Mouse (Mus musculus): ENCODE measurements around the gene Huwe1.

The Huwe1 gene

GRCm38 (mm10) chrX:151800701-151801511 lies at the start of gene Huwe1:
TSS of gene Huwe1 (plus strand) at chrX:151800807.
- peak; percentile 58 for DNase-seq (ENCODE audit: extremely low spot score, low read depth, low spot score)

- no peak for DNase-seq (ENCODE audit: extremely low spot score, low read depth, low spot score)
Observed at GRCm38 (mm10) chrX:151780348-151780747, 20.3 kb upstream of the Huwe1 start.

- no peak for DNase-seq (ENCODE audit: extremely low spot score, low read depth, low spot score)
Observed at GRCm38 (mm10) chrX:151782939-151783338, 17.7 kb upstream of the Huwe1 start.

DNA sequence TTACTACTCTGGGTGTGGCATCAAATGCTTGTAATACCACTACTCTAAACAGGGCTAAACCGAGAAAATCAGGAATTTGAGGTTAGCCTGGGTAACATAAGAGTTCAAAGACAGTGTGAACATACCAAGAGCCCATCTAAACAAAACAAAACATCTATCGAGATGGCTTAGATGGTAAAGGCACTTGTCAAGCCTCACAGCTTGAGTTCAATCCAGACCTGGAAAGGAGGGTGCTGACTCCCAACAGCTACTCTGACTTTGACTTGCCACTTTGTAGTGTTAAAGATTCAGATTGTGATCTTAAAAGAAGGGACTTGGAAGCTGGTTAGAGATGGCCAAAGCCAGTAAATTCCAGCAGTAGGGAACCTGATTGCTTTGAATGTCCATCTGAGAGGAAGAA lies 7.8 kb upstream of the Huwe1 start:
- DNase-seq (ENCODE audit: extremely low spot score, low read depth, low spot score), result no peak

GRCm38 (mm10) chrX:151797970-151798369 lies 2.6 kb upstream of the Huwe1 start:
- DNase-seq (ENCODE audit: extremely low spot score, low read depth, low spot score), result no peak

DNA sequence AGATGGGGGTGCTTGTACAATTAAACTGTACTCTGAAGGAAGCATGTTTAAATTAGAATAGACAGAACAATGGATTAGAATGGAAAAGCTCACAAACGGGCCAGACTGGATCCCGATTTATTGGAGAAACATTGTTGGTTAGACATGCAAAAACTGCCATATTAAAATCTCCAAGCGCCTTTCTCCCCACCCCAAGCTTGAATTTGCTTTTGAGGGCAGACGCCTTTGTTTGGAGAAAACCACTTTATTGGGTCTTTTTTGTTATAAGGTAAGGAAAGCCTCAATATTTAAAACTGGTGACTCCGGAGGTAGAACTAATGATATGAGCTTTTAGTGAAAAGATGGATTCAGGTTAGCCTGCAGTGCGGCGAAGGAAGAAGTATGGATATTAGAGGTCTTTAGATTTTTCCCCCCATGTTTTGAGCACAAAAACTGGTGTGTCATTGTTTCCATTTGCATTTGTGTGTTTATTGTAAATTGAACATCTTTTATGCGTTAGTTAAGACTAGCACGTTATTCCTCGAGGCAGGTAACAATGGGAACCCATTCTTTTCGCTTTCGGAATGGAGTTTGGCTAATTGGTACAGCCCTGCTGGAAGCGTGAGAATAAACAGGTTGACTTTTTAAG lies 1.8 kb downstream of the Huwe1 start:
- DNase-seq (ENCODE audit: extremely low spot score, low read depth, low spot score), result no peak

GRCm38 (mm10) chrX:151802956-151803776 lies 2.6 kb downstream of the Huwe1 start:
- DNase-seq (ENCODE audit: extremely low spot score, low read depth, low spot score), result peak; percentile 88

DNA sequence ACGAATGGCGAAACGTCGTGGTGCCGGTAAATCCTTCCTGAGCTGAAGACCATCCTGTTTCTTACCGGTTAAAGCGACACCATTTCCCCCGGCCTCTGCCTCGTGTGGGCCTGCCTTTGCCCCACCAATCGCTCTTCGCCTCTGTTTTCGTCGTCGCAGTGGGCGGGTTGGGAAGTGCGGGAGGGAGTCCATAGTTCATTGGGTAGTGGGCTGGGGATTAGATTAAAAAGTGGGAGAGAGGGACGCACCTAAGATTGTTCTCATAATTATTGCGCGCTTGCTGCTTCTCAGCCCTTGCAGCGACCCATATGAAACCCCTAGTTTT lies 3.1 kb downstream of the Huwe1 start:
- DNase-seq (ENCODE audit: extremely low spot score, low read depth, low spot score), result no peak

DNA sequence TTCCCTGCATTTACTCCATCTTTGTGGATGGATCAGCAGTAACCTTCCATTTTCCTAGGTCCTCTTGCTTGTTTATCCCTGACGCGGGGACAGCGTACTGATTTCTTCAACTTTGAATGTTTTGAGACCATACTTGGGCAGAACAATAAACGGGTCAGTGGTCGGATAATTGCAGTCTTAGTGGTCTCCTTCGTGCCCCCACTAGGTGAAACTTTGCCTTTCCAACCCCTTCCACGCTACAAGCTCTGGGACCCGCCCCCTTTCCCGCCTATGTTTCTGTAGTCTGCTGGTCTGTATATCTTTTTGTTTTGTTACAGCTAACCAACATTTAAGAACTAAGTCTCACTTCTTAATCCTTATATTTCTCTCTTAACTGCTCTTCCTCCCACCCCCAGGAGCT lies 3.8 kb downstream of the Huwe1 start:
- DNase-seq (ENCODE audit: extremely low spot score, low read depth, low spot score), result no peak

DNA sequence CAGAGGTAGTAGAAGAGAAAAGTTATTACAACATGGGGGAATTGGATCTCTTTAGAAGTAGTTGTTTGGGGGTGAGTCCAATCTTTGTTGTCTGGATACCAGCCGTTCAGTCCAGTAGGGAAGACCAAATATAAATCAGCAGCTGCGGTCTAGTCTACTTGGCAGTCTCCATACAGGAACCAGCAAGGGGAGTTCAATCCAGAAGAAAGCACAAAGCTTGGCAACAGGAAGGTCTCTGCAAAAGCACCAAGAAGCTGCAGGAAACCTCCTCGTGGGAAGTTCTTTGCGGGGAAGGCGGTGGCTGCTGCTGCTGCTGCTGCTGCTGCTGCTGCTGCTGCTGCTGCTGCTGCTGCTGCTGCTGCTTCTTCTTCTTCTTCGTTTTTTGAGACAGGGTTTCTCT lies 10.9 kb downstream of the Huwe1 start:
- DNase-seq (ENCODE audit: extremely low spot score, low read depth, low spot score), result no peak

- no peak for DNase-seq (ENCODE audit: extremely low spot score, low read depth, low spot score)
Observed at GRCm38 (mm10) chrX:151813656-151814055, 13.0 kb downstream of the Huwe1 start.

- DNase-seq (ENCODE audit: extremely low spot score, low read depth, low spot score), result no peak
Observed at GRCm38 (mm10) chrX:151817712-151818111, 17.1 kb downstream of the Huwe1 start.

DNA sequence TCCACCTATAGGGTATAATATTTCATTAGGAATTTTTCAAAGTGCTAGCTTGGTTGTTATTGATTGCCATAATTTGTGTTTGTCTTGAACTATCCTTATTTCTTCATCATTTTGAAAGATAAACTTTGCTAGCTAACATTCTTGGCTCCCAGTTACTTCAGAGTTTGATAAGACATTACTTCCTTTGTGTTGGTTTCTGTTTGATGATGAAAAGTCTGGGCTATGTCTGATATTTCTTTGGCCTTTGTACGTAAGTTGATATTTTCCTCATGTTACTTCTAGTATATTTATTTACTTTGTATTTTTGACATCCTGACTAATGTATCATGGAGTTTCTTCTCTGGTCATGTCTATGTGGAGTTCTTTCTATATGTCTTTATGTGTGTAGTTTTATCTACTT lies 28.4 kb downstream of the Huwe1 start:
- DNase-seq (ENCODE audit: extremely low spot score, low read depth, low spot score), result no peak

DNA sequence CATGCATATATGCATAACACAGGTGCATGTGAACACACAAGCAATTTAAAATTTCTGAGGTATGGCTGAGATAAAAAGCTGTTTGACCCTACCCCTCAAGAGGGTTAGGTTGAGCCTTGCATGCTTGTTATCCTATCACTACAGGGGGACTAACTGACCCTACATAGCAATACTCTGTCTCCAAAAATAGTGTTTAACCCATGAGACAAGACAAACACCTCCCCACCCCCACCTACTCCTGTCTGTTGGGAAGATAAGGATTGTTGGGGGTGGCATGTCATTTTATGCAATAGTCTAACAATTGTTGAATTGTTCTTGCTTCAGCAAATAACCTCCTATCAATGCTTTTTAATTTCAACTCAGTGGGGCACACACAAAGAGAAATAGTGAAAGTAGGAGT lies 30.7 kb downstream of the Huwe1 start:
- no peak for DNase-seq (ENCODE audit: extremely low spot score, low read depth, low spot score)

DNA sequence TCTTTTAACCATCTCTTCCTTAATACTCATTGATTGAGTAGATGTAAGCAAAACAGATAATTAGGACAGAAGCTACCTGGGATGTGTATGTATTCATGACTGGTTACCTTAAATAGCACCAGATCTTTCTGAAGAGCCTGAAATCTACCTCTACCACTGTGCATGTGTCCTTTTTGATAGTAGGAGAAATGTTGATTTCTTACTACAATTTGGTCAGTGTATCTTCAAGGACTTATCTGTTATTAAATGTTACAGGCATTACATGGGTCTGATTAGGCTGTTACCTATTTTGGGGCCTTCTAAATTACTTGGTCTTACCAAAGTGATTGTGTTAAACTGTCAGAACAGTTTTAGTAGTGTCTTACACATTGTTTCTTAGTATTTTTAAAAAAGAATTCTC lies 32.4 kb downstream of the Huwe1 start:
- DNase-seq (ENCODE audit: extremely low spot score, low read depth, low spot score), result no peak

DNA sequence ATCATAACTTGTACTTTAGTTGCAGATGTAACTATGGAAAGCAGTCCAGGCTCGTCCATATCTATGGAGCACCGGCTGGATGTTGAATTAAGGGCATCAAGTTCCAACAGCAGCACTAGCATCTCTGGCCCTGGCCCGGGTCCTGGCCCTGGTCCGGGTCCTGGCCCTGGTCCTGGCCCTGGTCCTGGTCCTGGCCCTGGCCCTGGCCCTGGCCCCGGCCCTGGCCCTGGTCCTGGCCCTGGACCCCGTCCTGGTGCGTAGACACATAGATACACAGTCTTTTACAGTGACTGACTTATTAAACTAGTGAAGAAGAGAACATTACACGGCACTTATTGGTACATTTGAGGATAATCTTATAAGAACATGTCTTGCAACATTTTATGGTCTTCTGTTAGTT lies 58.8 kb downstream of the Huwe1 start:
- DNase-seq (ENCODE audit: extremely low spot score, low read depth, low spot score), result no peak

DNA sequence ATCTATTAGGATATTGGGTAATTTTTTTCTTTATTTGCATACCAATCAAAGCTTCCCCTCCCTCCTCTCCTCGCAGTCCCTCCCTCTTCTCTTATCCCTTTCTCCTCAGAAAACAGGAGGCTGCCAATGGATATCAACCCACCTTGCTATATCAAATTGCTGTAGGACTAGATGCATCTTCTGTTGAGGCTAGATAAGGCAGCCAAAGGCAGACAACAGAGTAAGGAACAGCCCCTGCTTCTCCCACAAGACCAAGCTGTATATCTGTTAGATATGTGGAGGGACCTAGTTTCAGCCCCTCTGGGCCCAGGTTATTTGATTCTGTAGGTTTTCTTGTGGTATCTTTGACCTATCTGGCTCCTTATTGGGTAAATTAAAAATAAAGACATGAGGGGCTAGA lies 110.1 kb downstream of the Huwe1 start:
- DNase-seq (ENCODE audit: extremely low spot score, low read depth, low spot score), result no peak

GRCm38 (mm10) chrX:151912267-151912666 lies 111.7 kb downstream of the Huwe1 start:
- DNase-seq (ENCODE audit: extremely low spot score, low read depth, low spot score), result no peak

DNA sequence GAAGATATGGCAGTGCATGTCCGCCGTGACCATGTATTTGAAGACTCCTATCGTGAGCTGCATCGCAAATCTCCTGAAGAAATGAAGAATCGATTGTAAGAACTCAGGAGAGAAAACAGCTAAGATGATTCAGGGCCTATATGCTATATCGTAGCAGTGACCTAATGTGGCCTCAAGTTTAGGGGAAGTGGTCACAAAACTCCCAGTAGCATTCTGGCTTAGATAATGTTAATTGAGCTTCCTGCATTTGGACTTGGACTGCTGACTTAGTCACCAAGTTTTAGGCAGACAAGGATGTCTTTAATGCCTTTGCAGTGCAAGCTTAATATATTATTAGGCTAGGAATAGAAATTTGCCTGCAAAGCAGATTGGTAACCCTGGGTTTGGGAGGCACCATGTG lies 128.8 kb downstream of the Huwe1 start:
- no peak for DNase-seq (ENCODE audit: extremely low spot score, low read depth, low spot score)

GRCm38 (mm10) chrX:151938852-151939251 lies 138.2 kb downstream of the Huwe1 start:
- no peak for DNase-seq (ENCODE audit: extremely low spot score, low read depth, low spot score)

DNA sequence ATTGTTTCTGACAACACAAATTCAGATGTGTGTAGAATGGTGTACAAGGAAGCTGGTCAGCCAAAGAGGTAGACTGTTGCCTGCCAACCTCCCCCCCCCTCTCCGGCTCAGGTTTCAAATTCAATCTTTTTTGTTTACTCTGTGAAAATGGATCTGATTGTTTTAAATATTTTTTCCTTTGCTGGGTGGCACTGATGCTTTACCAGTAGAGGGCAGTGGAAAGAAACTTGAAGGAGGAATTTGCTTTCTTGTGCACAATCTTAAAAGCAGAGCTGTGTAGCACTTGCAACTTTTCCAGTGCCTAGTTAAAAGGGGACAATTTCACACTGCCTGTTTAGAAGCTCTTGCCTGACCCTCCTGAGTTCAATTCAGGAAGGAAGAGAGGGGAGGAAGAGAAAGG lies 146.4 kb downstream of the Huwe1 start:
- DNase-seq (ENCODE audit: extremely low spot score, low read depth, low spot score), result no peak

DNA sequence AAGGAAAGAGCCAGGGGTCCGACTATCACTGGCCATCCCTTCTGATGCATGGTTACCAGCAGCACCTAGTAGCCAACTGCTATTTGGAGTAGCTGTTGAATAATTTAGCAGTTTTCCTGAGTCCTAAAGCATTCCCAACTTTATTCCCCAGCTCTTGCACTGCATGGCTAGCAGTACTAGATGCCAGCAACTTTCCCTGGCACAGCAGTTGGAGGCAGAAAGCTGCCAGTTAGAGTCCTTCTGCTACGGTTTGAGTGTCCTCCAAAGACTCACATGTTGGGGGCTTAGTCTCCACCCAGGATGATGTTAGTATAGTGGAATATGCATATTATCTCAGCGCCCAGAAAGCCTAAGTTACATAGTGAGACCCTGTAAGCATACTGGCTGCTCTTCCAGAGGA lies 147.2 kb downstream of the Huwe1 start:
- no peak for DNase-seq (ENCODE audit: extremely low spot score, low read depth, low spot score)

Measured in hindlimb bud, embryonic 11.5 days (tissue).